Mouse (Mus musculus) liver, adult (tissue): ENCODE measurements around the gene Mrgbp.

ENCODE experiments used
- GATA4 ChIP-seq: IDR thresholded peaks from 2 replicates; pipeline ENCODE4 v1.6.1; 2014; ENCODE audit warnings: mild to moderate bottlenecking, low read length; ENCODE audit not compliant: insufficient replicate concordance

Mrgbp gene

DNA sequence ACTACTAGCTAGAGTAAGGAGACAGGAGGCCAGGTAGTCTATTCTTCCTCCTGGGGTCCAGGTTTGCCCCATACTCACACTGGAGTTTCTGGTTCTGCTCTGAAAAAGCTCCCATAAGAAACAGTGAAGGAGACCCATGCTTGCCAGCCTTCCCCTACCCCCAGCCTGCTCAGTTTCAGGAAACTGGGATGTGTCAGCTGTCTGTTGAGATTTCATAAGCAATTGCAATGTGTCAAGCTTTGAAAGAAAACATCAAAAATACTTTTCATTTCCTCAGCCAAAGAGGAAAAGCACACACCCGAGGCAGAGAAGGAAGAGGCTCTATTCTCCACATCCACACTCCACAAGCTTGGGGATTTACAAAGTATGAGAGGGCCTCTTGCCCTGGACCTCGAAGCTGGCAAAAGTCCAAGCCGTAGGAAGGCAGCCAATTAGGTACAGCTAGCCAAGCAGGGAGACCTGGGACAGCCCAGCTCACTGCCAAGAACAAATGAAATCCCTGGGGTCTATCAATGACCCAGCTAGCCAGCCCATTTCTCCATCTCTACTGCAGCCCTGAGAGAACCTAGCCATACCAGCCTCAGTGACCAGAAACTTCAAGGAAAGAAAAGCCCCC is 12.0 kb upstream of the Mrgbp start:
- no peak for TF ChIP-seq GATA4

DNA sequence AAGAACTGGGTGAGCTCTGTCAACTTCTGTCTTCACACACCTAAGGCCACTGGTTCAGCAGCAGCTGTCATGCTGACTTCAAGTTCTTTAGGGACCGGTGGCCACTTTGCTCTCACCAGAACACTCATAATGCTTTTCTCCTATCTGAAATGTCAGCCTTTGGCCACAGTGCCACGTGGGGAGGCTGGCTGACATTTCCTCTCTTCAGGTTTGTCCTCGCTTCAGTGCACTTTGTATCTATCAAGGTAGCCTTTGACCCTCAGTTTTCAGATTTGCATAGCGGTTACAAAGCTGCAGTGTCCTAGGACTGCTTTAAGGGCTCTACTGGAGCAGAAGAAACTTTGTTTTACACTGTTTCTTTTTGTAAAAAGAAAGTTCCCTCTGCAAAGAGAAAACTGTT is 4.6 kb upstream of the Mrgbp start:
- TF ChIP-seq GATA4: no peak

DNA sequence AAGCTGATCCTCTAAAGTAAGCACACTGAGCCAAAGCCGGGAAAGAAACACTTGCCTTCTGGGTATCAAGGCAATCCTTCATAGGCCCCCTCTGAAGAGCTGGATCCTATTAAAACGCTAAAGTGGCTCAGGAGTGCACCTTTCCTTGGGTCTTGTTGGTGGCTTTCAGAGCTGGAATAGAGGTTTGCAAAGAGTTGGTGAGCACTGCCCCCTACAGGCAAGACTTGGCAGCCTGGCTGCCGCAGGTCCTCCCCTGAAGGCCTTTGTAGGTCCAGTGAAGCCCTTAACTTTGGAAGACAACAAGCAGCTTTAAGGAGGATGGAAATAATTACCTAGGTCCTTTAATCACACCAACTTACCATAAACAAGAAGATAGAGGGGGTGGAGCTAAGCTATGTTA is 2.4 kb upstream of the Mrgbp start:
- TF ChIP-seq GATA4: no peak

DNA sequence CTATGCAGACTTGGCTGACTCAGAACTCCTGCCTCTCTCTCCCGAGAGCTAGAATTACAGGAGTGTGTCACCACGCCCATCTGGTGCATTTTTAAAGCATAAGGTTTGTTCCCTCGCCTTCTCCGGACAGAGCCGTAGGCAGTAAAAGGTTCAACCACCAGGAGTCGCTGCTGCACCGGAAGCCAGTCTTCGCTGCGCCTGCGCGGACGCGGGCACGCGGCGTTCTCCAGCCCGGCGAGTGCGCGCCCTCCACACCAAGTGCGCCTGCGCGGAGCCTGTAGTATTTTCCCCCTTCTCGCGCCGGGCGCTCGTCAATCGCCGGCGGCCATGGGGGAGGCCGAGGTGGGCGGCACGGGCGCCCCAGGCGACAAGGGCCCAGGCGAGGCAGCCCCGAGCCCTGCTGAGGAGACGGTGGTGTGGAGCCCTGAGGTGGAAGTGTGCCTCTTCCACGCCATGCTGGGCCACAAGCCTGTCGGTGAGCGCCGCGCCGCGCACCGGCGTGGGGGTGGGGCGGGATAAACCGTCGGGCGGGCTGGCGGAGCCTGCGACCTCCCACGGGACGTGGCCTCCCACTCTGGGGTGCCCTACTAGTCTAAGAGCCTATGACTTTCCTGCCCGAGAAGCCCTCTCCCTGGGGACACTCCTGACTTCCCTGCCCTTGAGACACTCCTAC is 1.5 kb downstream of the Mrgbp start:
- no peak; the same call in 1 of the 2 replicates for TF ChIP-seq GATA4

DNA sequence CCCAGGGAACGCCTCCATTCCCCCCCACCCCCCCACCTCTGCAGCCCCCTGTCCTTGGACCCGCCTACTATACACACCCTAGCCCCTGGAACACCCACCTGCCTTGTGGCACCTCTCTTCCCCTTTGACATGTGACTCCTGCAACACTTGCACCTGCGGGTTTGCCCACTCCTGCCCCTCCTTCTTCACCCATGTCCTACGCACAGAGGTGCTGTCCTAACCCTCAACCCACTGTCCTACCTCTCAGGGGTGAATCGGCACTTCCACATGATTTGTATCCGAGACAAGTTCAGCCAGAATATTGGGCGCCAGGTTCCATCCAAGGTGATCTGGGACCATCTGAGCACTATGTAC is 2.0 kb downstream of the Mrgbp start:
- no peak for TF ChIP-seq GATA4

DNA sequence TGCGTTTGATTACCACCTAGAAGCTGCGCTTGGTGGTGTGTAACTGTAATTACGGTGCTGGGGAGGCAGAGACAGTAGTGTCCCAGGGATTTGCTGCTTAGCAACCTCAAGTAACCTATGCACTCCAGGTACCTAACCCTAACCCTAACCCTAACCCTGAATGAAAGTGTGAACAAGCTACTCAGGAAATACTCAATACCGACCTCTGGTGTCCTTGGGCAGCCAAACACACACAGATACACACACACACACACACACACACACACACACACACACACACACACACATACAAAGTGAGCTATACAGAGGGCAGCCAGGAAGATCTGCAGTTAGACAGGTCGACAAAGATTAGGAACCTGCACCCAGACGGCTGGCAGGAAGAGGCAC is 7.6 kb downstream of the Mrgbp start:
- TF ChIP-seq GATA4: no peak

DNA sequence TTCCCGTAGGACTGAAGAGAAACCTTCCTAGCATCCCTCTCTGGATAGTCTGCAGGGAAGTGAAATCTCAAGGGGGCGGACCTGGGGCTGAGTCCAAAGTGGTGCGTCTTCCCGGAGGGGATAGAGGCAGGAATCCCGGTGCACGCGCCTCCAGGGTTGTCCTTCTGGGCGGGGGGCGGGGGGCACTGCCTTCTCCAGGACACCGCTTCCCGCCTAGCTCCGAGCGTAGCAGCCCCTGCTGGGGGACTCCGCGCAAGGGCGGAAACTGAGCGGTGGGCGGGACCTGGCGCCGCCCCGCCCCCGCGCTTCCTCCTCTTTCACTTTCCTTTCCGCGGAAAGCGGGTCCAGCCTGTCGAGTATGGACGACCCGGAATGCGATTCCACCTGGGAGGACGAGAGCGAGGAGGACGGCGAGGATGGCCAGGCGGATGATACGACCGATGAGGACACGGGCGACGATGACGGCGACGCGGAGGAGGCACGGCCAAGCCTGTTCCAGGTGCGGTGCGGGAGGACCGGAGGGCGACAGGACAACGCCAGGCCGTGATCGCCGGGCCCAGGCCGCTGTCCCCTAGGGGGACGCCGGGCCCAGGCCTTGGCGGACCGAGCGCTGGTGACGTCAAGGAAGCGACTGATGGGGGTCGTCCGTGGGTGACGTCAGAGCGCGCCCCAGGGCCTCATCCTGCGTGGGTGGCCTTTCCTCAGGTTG is 8.2 kb downstream of the Mrgbp start, which contains the start of gene Ogfr:
Gene Ogfr (plus strand): TSS at position 123 of the 709 bp plus-strand sequence.
- peak; percentile 29; the same call in 1 of the 2 replicates for TF ChIP-seq GATA4

DNA sequence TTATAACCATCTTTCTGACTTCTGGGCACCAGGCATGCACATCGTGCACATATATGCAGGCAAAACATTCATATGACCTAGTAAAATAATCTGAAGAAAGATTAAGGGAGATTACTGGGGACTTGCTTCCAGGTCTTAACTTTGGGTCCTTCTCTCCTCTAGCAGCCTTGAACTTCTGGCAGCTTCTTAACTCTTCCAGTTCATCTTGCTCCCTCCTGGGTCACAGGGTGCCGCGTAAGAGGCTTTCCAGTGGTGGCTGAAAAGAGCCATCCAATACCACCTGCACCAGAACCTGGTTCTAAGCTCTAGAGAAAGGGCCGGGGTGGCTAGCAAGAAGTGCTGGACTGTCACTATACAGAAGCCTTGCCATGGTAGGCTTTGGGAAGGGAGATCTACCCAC is 16.4 kb downstream of the Mrgbp start, which contains the start of gene Col9a3:
Gene Col9a3 (plus strand): TSS at position 301 of the 400 bp plus-strand sequence.
- TF ChIP-seq GATA4: no peak

DNA sequence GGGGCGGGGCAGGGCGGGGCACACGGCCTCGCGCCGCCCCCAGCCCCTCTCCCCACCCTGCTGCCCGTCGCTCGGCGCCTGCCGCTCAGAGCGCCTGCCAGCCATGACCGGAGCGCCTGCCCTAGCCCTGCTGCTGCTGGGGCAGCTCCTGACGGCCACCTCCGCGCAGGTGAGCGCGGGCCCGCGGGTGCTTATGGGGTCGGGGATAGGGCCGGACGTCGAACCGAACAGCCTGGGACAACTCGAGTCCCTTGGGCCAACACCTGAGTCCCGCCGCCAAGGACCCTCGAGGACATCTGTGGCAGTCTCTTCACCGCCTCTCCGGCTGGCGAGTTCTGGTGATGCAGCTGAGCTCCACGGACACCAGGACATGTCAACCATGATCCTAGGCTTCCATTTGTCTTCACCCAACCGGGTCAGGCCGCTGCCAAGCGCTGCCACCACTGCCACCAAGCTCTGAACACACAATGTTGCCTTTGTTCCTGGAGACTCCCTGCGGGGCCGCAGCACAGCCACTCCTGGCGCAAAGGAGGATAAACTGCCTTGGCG is 17.1 kb downstream of the Mrgbp start:
- no peak for TF ChIP-seq GATA4

DNA sequence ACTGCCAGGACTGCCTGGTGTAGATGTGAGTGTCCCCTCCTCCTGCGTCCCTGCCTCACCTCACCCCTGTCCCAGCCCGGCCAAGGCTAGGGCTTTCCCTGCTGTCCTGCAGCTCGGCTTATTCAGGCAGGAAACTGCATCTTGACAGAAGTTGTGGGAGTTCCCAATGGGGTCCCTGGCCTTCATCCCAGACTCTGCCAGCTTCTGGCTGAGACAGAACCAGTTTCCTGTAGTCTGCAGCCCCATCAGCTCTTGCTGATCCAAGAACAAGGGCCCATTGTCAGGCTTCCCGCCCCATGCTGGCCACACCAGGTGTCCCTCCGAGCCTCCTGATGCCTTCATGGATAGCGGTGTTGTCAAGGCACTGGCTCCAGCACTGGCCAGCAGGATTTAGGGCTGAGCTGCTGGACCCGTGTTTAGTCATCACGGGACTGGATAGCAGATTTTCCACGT is 19.5 kb downstream of the Mrgbp start:
- no peak for TF ChIP-seq GATA4

DNA sequence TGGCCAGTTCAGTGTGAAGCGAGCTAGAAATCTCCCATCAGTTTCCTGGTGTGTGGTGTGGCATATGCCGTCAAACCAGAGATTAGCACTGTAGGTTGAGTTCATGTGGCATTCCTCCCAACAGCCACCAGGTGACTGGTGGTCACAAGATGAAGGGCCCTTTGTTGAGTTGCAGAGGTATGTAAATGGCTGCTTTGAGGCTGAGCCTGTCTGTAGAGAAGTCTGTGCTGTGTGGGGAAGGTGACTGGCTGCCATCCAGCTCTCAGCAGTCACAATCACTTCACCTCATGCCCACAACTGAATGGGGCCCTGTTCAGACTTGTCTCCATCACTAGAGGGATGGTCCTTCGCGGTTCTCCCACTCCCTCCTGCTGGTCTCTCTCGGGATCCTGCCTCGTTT is 23.7 kb downstream of the Mrgbp start:
- no peak for TF ChIP-seq GATA4

DNA sequence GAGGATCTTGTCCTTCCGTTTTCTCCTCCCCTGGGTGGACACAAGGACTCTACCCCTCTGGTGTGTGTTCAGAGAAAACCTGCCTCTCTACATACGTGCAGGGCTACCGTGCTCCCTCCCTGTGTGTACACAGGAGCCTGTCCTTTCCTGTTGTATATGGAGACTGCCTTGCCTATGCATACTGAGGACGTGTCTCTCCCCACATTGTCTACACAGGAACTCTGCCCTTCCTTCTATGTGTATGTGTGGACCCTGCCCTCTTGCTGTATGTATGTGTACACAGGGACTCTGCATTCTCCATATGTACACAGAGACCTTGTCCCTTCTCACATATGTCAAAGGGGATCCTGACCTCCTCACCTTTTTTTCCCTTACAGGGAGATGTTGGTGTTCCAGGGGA is 29.2 kb downstream of the Mrgbp start:
- no peak for TF ChIP-seq GATA4

DNA sequence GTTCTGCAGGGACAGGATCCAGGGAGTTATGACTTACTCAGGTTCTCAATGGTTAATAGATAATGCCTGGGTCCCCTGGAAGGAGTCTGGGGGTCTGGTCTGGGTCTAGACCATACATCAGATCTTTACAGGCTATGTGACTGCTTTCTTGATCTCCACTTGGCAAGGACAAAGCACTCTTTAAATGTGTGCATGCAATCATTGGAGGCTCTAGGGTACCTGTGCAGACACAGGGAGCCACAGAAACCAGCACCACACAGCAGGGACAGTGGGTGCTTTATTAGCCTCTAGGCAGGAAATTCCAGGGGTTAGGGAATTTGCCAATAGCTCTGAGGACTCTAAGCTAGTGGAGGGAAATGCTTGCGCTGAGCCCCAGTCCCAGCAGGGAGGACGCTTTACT is 30.8 kb downstream of the Mrgbp start:
- no peak for TF ChIP-seq GATA4
